Mouse (Mus musculus) lung, adult 2 months (tissue): ENCODE results near the gene Acat3.

Source experiments
- CTCF ChIP-seq: fragments of 200-500 bp; IDR thresholded peaks from 2 replicates; pipeline ENCODE4 v1.5.1; 2011; ENCODE audit warnings: mild to moderate bottlenecking, low read length, control low read depth; ENCODE audit not compliant: insufficient read depth
- POLR2A ChIP-seq: fragments of 200-500 bp; IDR thresholded peaks from 2 replicates; pipeline ENCODE4 v1.6.1; 2011; ENCODE audit warnings: low read depth, mild to moderate bottlenecking, control low read depth, low read length, borderline replicate concordance; ENCODE audit errors: extremely low read depth

- TF ChIP-seq POLR2A = no peak
- TF ChIP-seq CTCF = no peak
Measured at GRCm38 (mm10) chr17:12942459-12943162, 2.2 kb upstream of the Acat3 start.
